Mouse (Mus musculus) hindbrain, postnatal 0 days (tissue): Measurements from ENCODE around the gene Igfbp6. TPM values are rescaled to one million over a fixed set of nuclear protein-coding genes. Genes with fewer than 3 reads are reported as not detected.
A peak's percentile ranks its signal among the peaks of the same experiment; 100 is the strongest.

Experiments
- ATAC-seq: fragments of 200-750 bp; cut with Nextera tagmentation; 2 replicates; pipeline ENCODE4 v1.8.0; 2017; ENCODE audit warnings: mild to moderate bottlenecking, moderate TSS enrichment, moderate library complexity
- DNase-seq: peaks from one replicate; pipeline ENCODE4 v3.0.0-alpha.2; 2015; ENCODE audit warnings: low spot score
- H3K27ac ChIP-seq: fragments of 300-500 bp; sonication (generic); 2 replicates; pipeline ENCODE4 v1.5.1; 2014; ENCODE audit warnings: mild to moderate bottlenecking
- H3K27me3 ChIP-seq: fragments of 300-500 bp; sonication (generic); 2 replicates; pipeline ENCODE4 v1.6.1; 2014; ENCODE audit warnings: low read length, mixed read lengths; ENCODE audit not compliant: insufficient read depth
- H3K36me3 ChIP-seq: fragments of 300-500 bp; sonication (generic); 2 replicates; pipeline ENCODE4 v1.6.1; 2014; ENCODE audit warnings: low read length, mixed read lengths; ENCODE audit not compliant: insufficient read depth
- H3K4me1 ChIP-seq: fragments of 300-500 bp; sonication (generic); 2 replicates; pipeline ENCODE4 v1.6.1; 2014; ENCODE audit warnings: antibody characterized with exemption, low read length, mixed read lengths; ENCODE audit not compliant: insufficient read depth
- H3K4me2 ChIP-seq: fragments of 300-500 bp; sonication (generic); 2 replicates; pipeline ENCODE4 v1.6.1; 2014; ENCODE audit warnings: low read depth, mild to moderate bottlenecking, low read length, moderate library complexity, mixed read lengths
- H3K4me3 ChIP-seq: fragments of 300-500 bp; sonication (generic); 2 replicates; pipeline ENCODE4 v1.5.1; 2014; ENCODE audit warnings: low read length
- H3K9ac ChIP-seq: fragments of 300-500 bp; sonication (generic); replicated peaks from 2 replicates; pipeline ENCODE4 v1.6.1; 2014; ENCODE audit warnings: mild to moderate bottlenecking, low read length, moderate library complexity, mixed read lengths
- H3K9me3 ChIP-seq: fragments of 300-500 bp; sonication (generic); 2 replicates; pipeline ENCODE4 v1.6.1; 2016; ENCODE audit warnings: low read length, mixed read lengths
- CTCF ChIP-seq: IDR thresholded peaks from 2 replicates; pipeline ENCODE4 v1.5.1; 2016; ENCODE audit warnings: antibody characterized with exemption, control low read depth, low read depth
- WGBS: fragments of 180-500 bp; shearing (Covaris S2); extraction: QIAGEN DNeasy Blood & Tissue Kit; methylation state at CpG from one replicate; pipeline ENCODE4 v1.1.7; 2014; 5-methylcytosine and 5-hydroxymethylcytosine counted together
- polyA plus RNA-seq: library from polyadenylated mRNA; unstranded; fragments of >200 nt; fragmentation: Nextera tagmentation; extraction: Ambion mirVana; gene quantifications from 2 replicates; pipeline ENCODE4 v1.2.1, GENCODE M21; 2015
- total RNA-seq: library from RNA; depleted of rRNA; stranded (reverse); fragments of >200 nt; gene quantifications from 2 replicates; pipeline ENCODE4 v1.2.3, GENCODE M21; 2014

Igfbp6 gene
- total and polyA plus RNA-seq, 2 experiments from 2014 or later, result 11.5 to 12.8 TPM

- Histone ChIP-seq H3K9me3 (no peaks in the 10 kb centered on the region), H3K27ac (peak overlapping the region; percentile 78; the same call in 1 of the 2 replicates), H3K4me1 (peaks cover 28% of the 10 kb centered on the region), H3K9ac (peak overlapping the region; percentile 44; the same call in 1 of the 2 replicates), H3K4me3 (0 out of 2 replicates have a peak overlapping the region, but pooled peaks have one; percentile 20), H3K27me3 (no peaks in the 10 kb centered on the region), H3K4me2 (peak overlapping the region; percentile 40), H3K36me3 (no peaks in the 10 kb centered on the region)
- 17% methylated on average over 12 of the region's 12 CpGs for WGBS
- no peak for ATAC-seq
- DNase-seq, result peak; percentile 43
- TF ChIP-seq CTCF, result no peak
Observed at GRCm38 (mm10) chr15:102103947-102104555, 40.1 kb upstream of the Igfbp6 start.

- DNase-seq, result no peak
- whole genome bisulfite sequencing, result 32% methylated on average over 5 of the region's 5 CpGs
- no peaks in the 10 kb centered on the region for H3K9me3 ChIP-seq
- no peak overlapping the region for H3K4me3 ChIP-seq
- ATAC-seq, result no peak
- peaks cover 30% of the 10 kb centered on the region for H3K4me1 ChIP-seq
- H3K4me2 ChIP-seq, result peak overlapping the region; percentile 64; the same call in 1 of the 2 replicates
- no peak overlapping the region; the same call in 1 of the 2 replicates for H3K27ac ChIP-seq
- no peak overlapping the region for H3K9ac ChIP-seq
- H3K27me3 ChIP-seq, result no peaks in the 10 kb centered on the region
- no peak for TF ChIP-seq CTCF
- H3K36me3 ChIP-seq, result no peaks in the 10 kb centered on the region
Observed at GRCm38 (mm10) chr15:102105360-102105759, 38.8 kb upstream of the Igfbp6 start.

DNA sequence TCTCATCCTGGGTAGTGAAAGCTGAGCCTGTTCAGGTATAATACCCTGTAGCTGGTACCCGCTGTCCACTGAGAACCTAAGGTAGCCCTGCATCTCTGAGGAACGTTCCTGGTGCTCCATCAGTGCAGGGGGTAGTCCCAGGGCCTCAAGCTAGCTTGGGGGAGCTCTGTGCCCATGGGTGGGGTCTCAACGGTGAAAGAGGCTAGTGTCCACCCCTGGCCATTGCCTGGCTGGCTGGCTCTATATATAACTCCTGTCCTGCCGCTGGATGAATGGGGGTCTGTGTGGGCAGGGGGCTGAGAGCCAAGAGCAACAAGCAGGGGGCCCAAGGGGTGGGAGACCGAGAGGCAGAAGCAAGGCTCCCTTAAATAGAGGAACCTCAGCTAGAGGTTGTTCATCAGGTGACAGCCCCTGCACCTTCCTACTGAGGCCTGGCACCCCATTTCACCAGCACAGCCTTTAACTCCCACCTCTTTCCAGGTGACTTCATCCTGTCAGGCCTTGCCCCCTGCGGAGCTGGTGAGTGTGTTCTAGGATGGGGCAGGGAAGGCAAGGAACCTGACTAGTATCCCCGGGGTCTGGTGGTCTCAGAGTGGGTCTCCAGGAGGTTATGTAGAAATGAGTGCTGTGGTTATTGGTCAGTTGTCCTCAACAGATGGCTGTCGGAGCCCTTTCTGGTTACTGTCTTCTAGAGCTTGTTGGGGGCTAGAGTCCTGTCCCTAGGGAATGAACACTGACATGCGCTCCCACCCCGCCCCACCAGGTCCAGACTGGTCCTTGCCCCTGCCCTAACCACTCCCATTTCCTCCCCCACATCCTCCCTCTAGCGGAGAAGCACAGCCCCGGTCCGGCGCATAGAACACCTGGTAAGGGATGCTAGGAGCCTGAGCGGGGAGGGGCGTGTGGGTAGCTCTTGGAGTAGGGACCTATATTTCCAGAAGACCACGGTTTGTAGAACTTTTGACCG lies 38.1 kb upstream of the Igfbp6 start:
- H3K27ac ChIP-seq, result no peak overlapping the region; the same call in 1 of the 2 replicates
- H3K4me2 ChIP-seq, result peak overlapping the region; percentile 64
- peak; percentile 37; the same call in 1 of the 2 replicates for TF ChIP-seq CTCF
- H3K4me1 ChIP-seq, result peaks cover 30% of the 10 kb centered on the region
- no peaks in the 10 kb centered on the region for H3K9me3 ChIP-seq
- H3K4me3 ChIP-seq, result peak overlapping the region; percentile 35
- WGBS, result 28% methylated on average over 18 of the region's 18 CpGs
- no peak overlapping the region for H3K9ac ChIP-seq
- H3K36me3 ChIP-seq, result no peaks in the 10 kb centered on the region
- ATAC-seq, result no peak
- H3K27me3 ChIP-seq, result no peaks in the 10 kb centered on the region
- no peak for DNase-seq

- no peak for TF ChIP-seq CTCF
- Histone ChIP-seq H3K27me3 (no peaks in the 10 kb centered on the region), H3K9ac (peak overlapping the region; percentile 33; the same call in 1 of the 2 replicates), H3K4me2 (peak overlapping the region; percentile 64), H3K4me3 (peak overlapping the region; percentile 35), H3K27ac (no peak overlapping the region), H3K4me1 (peaks cover 29% of the 10 kb centered on the region), H3K9me3 (no peaks in the 10 kb centered on the region), H3K36me3 (no peaks in the 10 kb centered on the region)
- 9% methylated on average over 38 of the region's 38 CpGs for WGBS
- DNase-seq, result peak; percentile 54
- ATAC-seq, result 0 out of 2 replicates have a peak, but pooled peaks have one; percentile 8
Observed at GRCm38 (mm10) chr15:102106754-102107456, 37.3 kb upstream of the Igfbp6 start.

- Histone ChIP-seq H3K4me2 (peak overlapping the region; percentile 64), H3K4me3 (no peak overlapping the region; the same call in 1 of the 2 replicates), H3K9ac (no peak overlapping the region), H3K9me3 (no peaks in the 10 kb centered on the region), H3K27ac (no peak overlapping the region), H3K36me3 (no peaks in the 10 kb centered on the region), H3K27me3 (no peaks in the 10 kb centered on the region), H3K4me1 (peaks cover 24% of the 10 kb centered on the region)
- ATAC-seq (no peak), DNase-seq (peak; percentile 84)
- WGBS, result 37% methylated on average over 13 of the region's 13 CpGs
- TF ChIP-seq CTCF, result peak; percentile 93
Observed at GRCm38 (mm10) chr15:102107689-102108573, 36.2 kb upstream of the Igfbp6 start.
